Mouse (Mus musculus) heart, adult 2 months (tissue): ENCODE measurements around the gene Lrrc8b.

ENCODE experiments used
- CTCF ChIP-seq: fragments of 200-600 bp; IDR thresholded peaks from 2 replicates; pipeline ENCODE4 v1.8.1; 2022; ENCODE audit warnings: antibody characterized with exemption, mild to moderate bottlenecking, moderate library complexity
- EP300 ChIP-seq: fragments of 200-500 bp; IDR thresholded peaks from 2 replicates; pipeline ENCODE4 v1.6.1; 2011; ENCODE audit warnings: low read depth, low read length, control low read depth; ENCODE audit not compliant: insufficient read depth
- POLR2A ChIP-seq: fragments of 200-500 bp; IDR thresholded peaks from 2 replicates; pipeline ENCODE4 v1.6.1; 2011; ENCODE audit warnings: mild to moderate bottlenecking, low read depth, low read length, control low read depth; ENCODE audit not compliant: insufficient read depth

DNA sequence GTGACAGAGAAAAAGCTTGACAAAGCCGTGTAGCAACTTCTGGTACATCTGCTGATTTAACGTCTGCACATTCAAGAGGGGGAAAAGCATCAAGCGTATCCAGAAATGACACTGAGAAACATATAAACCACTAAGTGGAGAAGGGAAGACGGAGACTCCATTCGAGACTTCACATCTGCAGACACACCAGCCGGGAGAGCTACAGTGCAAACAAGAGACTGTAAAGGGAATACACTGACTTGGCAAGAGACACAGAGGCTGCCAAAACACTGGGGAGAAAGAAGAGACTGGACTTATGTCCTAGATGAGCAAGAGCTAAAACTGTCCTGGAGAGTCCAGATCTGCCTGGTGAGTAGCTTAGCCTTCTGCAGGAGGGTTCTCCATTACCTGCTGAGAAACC lies 16.6 kb upstream of the Lrrc8b start:
- TF ChIP-seq POLR2A (no peak), CTCF (no peak), EP300 (no peak)
